Mouse (Mus musculus): ENCODE measurements around the gene Tex261. TPM values are rescaled to one million over a fixed set of nuclear protein-coding genes. Genes with fewer than 3 reads are reported as not detected.

The Tex261 gene
- polyA plus RNA-seq, 1 experiment from 2014 or later = 56.1 TPM

GRCm38 (mm10) chr6:83727178-83727577 lies 48.4 kb downstream of the Tex261 start:
- Histone ChIP-seq H3K9me3 (replicated peaks) (no peaks in the 10 kb centered on the region), H3K4me1 (no peaks in the 10 kb centered on the region), H3K36me3 (no peaks in the 10 kb centered on the region), H3K9ac (no peak overlapping the region), H3K4me3 (no peak overlapping the region), H3K27ac (no peak overlapping the region), H3K4me2 (no peak overlapping the region), H3K27me3 (replicated peaks) (peaks cover 47% of the 10 kb centered on the region)
- no peak for ATAC-seq
- 28% methylated on average over 4 of the region's 4 CpGs for WGBS (ENCODE audit: insufficient replicate concordance)

- Histone ChIP-seq H3K9me3 (replicated peaks) (no peaks in the 10 kb centered on the region), H3K4me1 (no peaks in the 10 kb centered on the region), H3K9ac (no peak overlapping the region), H3K36me3 (no peaks in the 10 kb centered on the region), H3K4me3 (no peak overlapping the region), H3K27me3 (replicated peaks) (peaks cover 67% of the 10 kb centered on the region), H3K27ac (no peak overlapping the region), H3K4me2 (no peak overlapping the region)
- ATAC-seq = no peak
- WGBS (ENCODE audit: insufficient replicate concordance) = 10% methylated on average over 6 of the region's 6 CpGs
These were observed 53.1 kb downstream of the Tex261 start for GRCm38 (mm10) chr6:83722526-83722925.

Other genes starting within 250 kb of the Tex261 start
- gene Actg2, start 239.5 kb downstream of the Tex261 start, polyA plus RNA-seq (2016; fragmentation: Nextera tagmentation; extraction: Ambion mirVana) = 5.7 and 6.7 TPM in 2 replicates
- 11.7 and 13.4 TPM in 2 replicates for gene Stambp, start 203.1 kb downstream of the Tex261 start, polyA plus RNA-seq (2016; fragmentation: Nextera tagmentation; extraction: Ambion mirVana)
- 2.1 and 2.9 TPM in 2 replicates for gene Clec4f, start 119.6 kb downstream of the Tex261 start, polyA plus RNA-seq (2016; fragmentation: Nextera tagmentation; extraction: Ambion mirVana)
- gene Cd207, start 98.0 kb downstream of the Tex261 start, polyA plus RNA-seq (2016; fragmentation: Nextera tagmentation; extraction: Ambion mirVana) = 0.11 TPM in 1 of 2 replicates, not detected in the other
- not detected in 2 replicates for gene Vax2, start 64.5 kb downstream of the Tex261 start, polyA plus RNA-seq (2016; fragmentation: Nextera tagmentation; extraction: Ambion mirVana)
- not detected in 2 replicates for gene Atp6v1b1, start 32.8 kb downstream of the Tex261 start, polyA plus RNA-seq (2016; fragmentation: Nextera tagmentation; extraction: Ambion mirVana)
- gene Ankrd53, start 13.2 kb downstream of the Tex261 start, polyA plus RNA-seq (2016; fragmentation: Nextera tagmentation; extraction: Ambion mirVana) = not detected in 2 replicates
- gene Nagk, start 19.2 kb upstream of the Tex261 start, polyA plus RNA-seq (2016; fragmentation: Nextera tagmentation; extraction: Ambion mirVana) = 13.5 and 15.8 TPM in 2 replicates
- 4.3 and 4.9 TPM in 2 replicates for gene Paip2b, start 55.9 kb upstream of the Tex261 start, polyA plus RNA-seq (2016; fragmentation: Nextera tagmentation; extraction: Ambion mirVana)
- 29.7 and 30.5 TPM in 2 replicates for gene Zfp638, start 91.3 kb upstream of the Tex261 start, polyA plus RNA-seq (2016; fragmentation: Nextera tagmentation; extraction: Ambion mirVana)
- gene Dysf, start 232.8 kb upstream of the Tex261 start, polyA plus RNA-seq (2016; fragmentation: Nextera tagmentation; extraction: Ambion mirVana) = 2.8 and 3.4 TPM in 2 replicates